In the genomic region with DNA sequence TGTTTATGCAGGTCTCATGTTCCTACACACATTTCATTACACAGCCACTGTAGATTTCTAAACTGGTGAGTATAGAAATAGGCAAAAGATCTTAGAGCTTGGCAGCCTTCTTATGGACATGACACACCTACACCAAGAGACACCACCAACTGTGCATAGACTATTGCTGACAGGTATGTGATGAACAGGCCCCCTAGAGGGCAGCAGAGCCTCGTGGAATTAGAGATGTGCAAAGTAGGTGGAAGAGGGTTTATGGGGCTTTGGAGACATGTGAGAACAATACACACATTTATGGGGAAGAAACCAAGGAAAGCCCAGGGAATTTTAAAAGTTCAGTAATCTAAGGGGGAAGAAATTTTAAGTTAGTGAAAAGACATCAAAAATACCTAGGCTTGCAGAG, we compare ENCODE assay signal across 9 mouse cellular contexts.
DNase-seq lines count a peak whose midpoint lies in the region; ATAC-seq and TF ChIP-seq lines count a peak whose summit lies in the region.
"Had no signal": no experiment of that assay in that cellular context is flagged by ENCODE, and none has a peak within 500 bp of the region (broad histone marks: within the 10 kb centered on the region; RNA-seq: fewer than 3 reads in every experiment).

No protein-coding gene starts in this region.

- dilution Hi-C loops in CH12.LX (cut with MboI; ENCODE audit: extremely low pct_ligation_motif_present, extremely low pct_unique_long_range_greater_than_20kb, low sequenced_read_pairs): no loop called here

- TF ChIP-seq POLR2A in CH12.LX (IDR thresholded peaks at IDR 0.05; ENCODE audit: low read depth, low read length): no peak

- TF ChIP-seq CTCF in CH12.LX (conservative IDR thresholded peaks at IDR 0.05 in 1 of 2, IDR thresholded peaks at IDR 0.05 in 1 of 2; ENCODE audit: low read depth in 2 of 2, low read length in 2 of 2): peak; percentile 53 to 94; a peak in 3 of 4 replicates

- H3K9ac ChIP-seq in CH12.LX (ENCODE audit: insufficient read depth, low read depth): no peak overlapping the region
- H3K9ac ChIP-seq in embryonic facial prominence, embryonic 15.5 days: no peak overlapping the region
- H3K9ac ChIP-seq: hindbrain, embryonic 15.5 days had no signal

- no peaks in the 10 kb centered on the region for H3K9me3 ChIP-seq in CH12.LX (replicated peaks; ENCODE audit: low read length)
- no peaks in the 10 kb centered on the region for H3K9me3 ChIP-seq in embryonic facial prominence, embryonic 15.5 days (replicated peaks)
- H3K9me3 ChIP-seq: hindbrain, embryonic 15.5 days had no signal

- no peaks in the 10 kb centered on the region for H3K79me2 ChIP-seq in CH12.LX (replicated peaks; ENCODE audit: control insufficient read depth, extremely low read depth, insufficient read depth, poor library complexity, severe bottlenecking)

- no peaks in the 10 kb centered on the region for H3K4me1 ChIP-seq in CH12.LX (ENCODE audit: control insufficient read depth in 1 of 2, insufficient read depth in 2 of 2)
- no peaks in the 10 kb centered on the region for H3K4me1 ChIP-seq in embryonic facial prominence, embryonic 15.5 days
- H3K4me1 ChIP-seq: hindbrain, embryonic 15.5 days had no signal

- H3K36me3 ChIP-seq in CH12.LX (replicated peaks in 1 of 2; ENCODE audit: control insufficient read depth in 1 of 2, insufficient read depth in 1 of 2, low read length in 1 of 2): no peaks in the 10 kb centered on the region
- no peaks in the 10 kb centered on the region for H3K36me3 ChIP-seq in embryonic facial prominence, embryonic 15.5 days
- H3K36me3 ChIP-seq: hindbrain, embryonic 15.5 days had no signal

- no peak overlapping the region for H3K27ac ChIP-seq in CH12.LX (ENCODE audit: insufficient read depth, low read depth)
- no peak overlapping the region for H3K27ac ChIP-seq in embryonic facial prominence, embryonic 15.5 days (replicated peaks)
- H3K27ac ChIP-seq: hindbrain, embryonic 15.5 days had no signal

- TF ChIP-seq RAD21 in CH12.LX (IDR thresholded peaks at IDR 0.05; ENCODE audit: low read depth, low read length): peak; percentile 98

- no peaks in the 10 kb centered on the region for H3K27me3 ChIP-seq in CH12.LX (replicated peaks)
- H3K27me3 ChIP-seq in embryonic facial prominence, embryonic 15.5 days: no peaks in the 10 kb centered on the region
- H3K27me3 ChIP-seq: hindbrain, embryonic 15.5 days had no signal

- H3K4me3 ChIP-seq in CH12.LX (replicated peaks in 1 of 3; ENCODE audit: low read depth in 2 of 3, low read length in 2 of 3, poor library complexity in 1 of 3): no peak overlapping the region
- H3K4me3 ChIP-seq in embryonic facial prominence, embryonic 15.5 days (replicated peaks): no peak overlapping the region
- H3K4me3 ChIP-seq: hindbrain, embryonic 15.5 days had no signal

- intact Hi-C loops in heart, postnatal 10 days (cut with DNase I): loop anchor here (1.0 to 5.0 kb wide), 4 partner anchors 260 to 1030 kb away; no protein-coding TSS in a partner anchor

- in situ Hi-C loops in CH12.LX (cut with MboI; ENCODE audit: low pct_ligation_motif_present, low pct_unique_long_range_greater_than_20kb, low sequenced_read_pairs): loop anchor here (10.0 kb wide), 1 partner anchor 447 kb away; no protein-coding TSS in a partner anchor

- DNase-seq in CH12.LX (ENCODE audit: extremely low read depth): peak; percentile 87
- DNase-seq in adrenal gland, adult 2 months: peak; percentile 40
- DNase-seq in heart, postnatal 10 days: peak; percentile 60 to 73
- DNase-seq in kidney, postnatal 36 days: peak; percentile 56 to 86
- peak; percentile 76 for DNase-seq in lung, postnatal 10 days
- peak; percentile 54 to 62 for DNase-seq in right cerebral cortex, adult 2 months (ENCODE audit: low spot score in 2 of 2)
- DNase-seq in urinary bladder, adult 2 months (ENCODE audit: low spot score): peak; percentile 27

- no peak overlapping the region for H3K4me2 ChIP-seq in CH12.LX (ENCODE audit: insufficient read depth, low read depth, poor library complexity, severe bottlenecking)
- H3K4me2 ChIP-seq in embryonic facial prominence, embryonic 15.5 days (replicated peaks): no peak overlapping the region
- H3K4me2 ChIP-seq: hindbrain, embryonic 15.5 days had no signal

- 0% methylated on average over 1 of the region's 1 CpGs for WGBS in embryonic facial prominence, embryonic 15.5 days

- TF ChIP-seq EP300 in CH12.LX (IDR thresholded peaks at IDR 0.05; ENCODE audit: low read length): no peak

- ATAC-seq in embryonic facial prominence, embryonic 15.5 days (ENCODE audit: insufficient number of reproducible peaks, low FRiP score, low TSS enrichment, low read depth): peak; percentile 79; the same call in 1 of the 2 replicates

TF ChIP-seq in CH12.LX, 34 proteins besides CTCF, POLR2A, EP300 and RAD21:
- TF ChIP-seq TBP (conservative IDR thresholded peaks at IDR 0.05; ENCODE audit: low read depth, low read length) (no peak), RCOR1 (conservative IDR thresholded peaks at IDR 0.05; ENCODE audit: low read depth, low read length) (no peak), HCFC1 (IDR thresholded peaks at IDR 0.05; ENCODE audit: low read depth, low read length) (no peak), MYC (IDR thresholded peaks at IDR 0.05; ENCODE audit: low read depth, low read length) (peak; percentile 37; the same call in 1 of the 2 replicates), SIN3A (IDR thresholded peaks at IDR 0.05; ENCODE audit: low read length) (no peak), ZC3H11A (IDR thresholded peaks at IDR 0.05; ENCODE audit: low read depth, low read length) (peak; percentile 77), NELFE (IDR thresholded peaks at IDR 0.05; ENCODE audit: low read depth, low read length) (peak; percentile 34; the same call in 1 of the 2 replicates), ELF1 (IDR thresholded peaks at IDR 0.05; ENCODE audit: low read depth, low read length) (no peak), JUN (IDR thresholded peaks at IDR 0.05; ENCODE audit: insufficient read depth, low read depth, low read length) (no peak), ZKSCAN1 (IDR thresholded peaks at IDR 0.05; ENCODE audit: borderline replicate concordance, low read depth, low read length) (no peak), IRF4 (IDR thresholded peaks at IDR 0.05; ENCODE audit: low read depth, low read length) (0 out of 2 replicates have a peak, but pooled peaks have one; percentile 21), USF2 (conservative IDR thresholded peaks at IDR 0.05; ENCODE audit: low read depth, low read length) (no peak), UBTF (IDR thresholded peaks at IDR 0.05; ENCODE audit: low read depth, low read length) (no peak), GABPA (IDR thresholded peaks at IDR 0.05; ENCODE audit: insufficient replicate concordance, low read depth, low read length) (no peak), SMC3 (IDR thresholded peaks at IDR 0.05; ENCODE audit: low read depth, low read length) (peak; percentile 92), JUND (conservative IDR thresholded peaks at IDR 0.05; ENCODE audit: low read depth, low read length) (no peak; the same call in 1 of the 2 replicates), POLR2AphosphoS2 (IDR thresholded peaks at IDR 0.05; ENCODE audit: low read depth, low read length) (no peak), ETS1 (conservative IDR thresholded peaks at IDR 0.05; ENCODE audit: low read depth, low read length) (no peak), MEF2A (IDR thresholded peaks at IDR 0.05; ENCODE audit: borderline replicate concordance, low read depth, low read length) (no peak), MAX (IDR thresholded peaks at IDR 0.05; ENCODE audit: low read length) (0 out of 2 replicates have a peak, but pooled peaks have one; percentile 46), MAZ (IDR thresholded peaks at IDR 0.05; ENCODE audit: low read depth, low read length) (0 out of 2 replicates have a peak, but pooled peaks have one; percentile 56), E2F4 (IDR thresholded peaks at IDR 0.05; ENCODE audit: insufficient replicate concordance, low read depth, low read length) (no peak), TCF12 (IDR thresholded peaks at IDR 0.05; ENCODE audit: low read depth, low read length) (no peak)
TF ChIP-seq in CH12.LX: peak in this region for 7.

Comparison
In these comparisons a context has a peak if more than half of its experiments do, and no peak if none do; other contexts are left out.
1. DNase-seq: peak in every context shown above with its lines; median percentile 87 in CH12.LX; 76 in lung, postnatal 10 days; 71 in kidney, postnatal 36 days; 66 in heart, postnatal 10 days; 58 in right cerebral cortex, adult 2 months; 40 in adrenal gland, adult 2 months; 27 in urinary bladder, adult 2 months.